8 mouse cellular contexts compared by ENCODE assay signal in genomic region chr13:115101355-115102191, GRCm38 (mm10). TPM values are rescaled to one million over a fixed set of nuclear protein-coding genes. Genes with fewer than 3 reads are reported as not detected.
A peak's percentile ranks its signal among the peaks of the same experiment; 100 is the strongest.
DNase-seq lines count a peak whose midpoint lies in the region; ATAC-seq and TF ChIP-seq lines count a peak whose summit lies in the region.

TSS of gene Gm49395 (minus strand) at chr13:115101921.
TSS of gene Itga1 (minus strand) at chr13:115101964.

- intact Hi-C loops in heart, adult 2 months (cut with DNase I): loop anchor here (1.0 to 5.0 kb wide), 4 partner anchors 11 to 116 kb away; partner anchors contain the start of gene Pelo

- TF ChIP-seq CTCF in heart, adult 2 months (IDR thresholded peaks at IDR 0.05): peak; percentile 61

- H3K9me3 ChIP-seq in embryonic facial prominence, embryonic 14.5 days (ENCODE audit: control insufficient read depth, low read length): no peaks in the 10 kb centered on the region
- H3K9me3 ChIP-seq in limb, embryonic 14.5 days (ENCODE audit: control insufficient read depth, low read length): no peaks in the 10 kb centered on the region
- no peaks in the 10 kb centered on the region for H3K9me3 ChIP-seq in midbrain, embryonic 14.5 days (ENCODE audit: control insufficient read depth, low read length)

- 0 out of 2 replicates have a peak, but pooled peaks cover 3% of the 10 kb centered on the region for H3K4me1 ChIP-seq in embryonic facial prominence, embryonic 14.5 days (ENCODE audit: control insufficient read depth, insufficient read depth, low read length)
- H3K4me1 ChIP-seq in heart, adult 2 months (ENCODE audit: control insufficient read depth, insufficient read depth, low read length): peaks cover 10% of the 10 kb centered on the region
- H3K4me1 ChIP-seq in limb, embryonic 14.5 days (ENCODE audit: control insufficient read depth, insufficient read depth, low read length): 0 out of 2 replicates have a peak, but pooled peaks cover 4% of the 10 kb centered on the region
- no peaks in the 10 kb centered on the region; the same call in 1 of the 2 replicates for H3K4me1 ChIP-seq in midbrain, embryonic 14.5 days (ENCODE audit: control insufficient read depth, insufficient read depth, low read length)

- peak; percentile 7 to 16 for DNase-seq in cerebellum, adult 18-20 months
- no peak for DNase-seq in cerebellum, adult 11 months
- peak; percentile 84 for DNase-seq in embryonic facial prominence, embryonic 14.5 days (ENCODE audit: low spot score)
- peak; percentile 88 to 90 for DNase-seq in heart, adult 2 months
- DNase-seq in kidney, adult 18-20 months: peak; percentile 93
- DNase-seq in limb, embryonic 14.5 days (ENCODE audit: low spot score): peak; percentile 80
- peak; percentile 66 for DNase-seq in midbrain, embryonic 14.5 days
- peak; percentile 35 to 41 for DNase-seq in spleen, postnatal 36 days (ENCODE audit: low spot score in 2 of 2)

- H3K27me3 ChIP-seq in embryonic facial prominence, embryonic 14.5 days (replicated peaks; ENCODE audit: control insufficient read depth, insufficient read depth, low read length): peaks cover 11% of the 10 kb centered on the region
- no peaks in the 10 kb centered on the region for H3K27me3 ChIP-seq in heart, adult 2 months (ENCODE audit: control insufficient read depth, insufficient read depth, low read length)
- H3K27me3 ChIP-seq in limb, embryonic 14.5 days (ENCODE audit: control insufficient read depth, insufficient read depth, low read length): no peaks in the 10 kb centered on the region
- H3K27me3 ChIP-seq in midbrain, embryonic 14.5 days (ENCODE audit: control insufficient read depth, insufficient read depth, low read length): peaks cover 14% of the 10 kb centered on the region

- WGBS in embryonic facial prominence, embryonic 14.5 days: under 1% methylated on average over 25 of the region's 39 CpGs
- WGBS in heart, adult 2 months: under 1% methylated on average over 39 of the region's 39 CpGs
- 2% methylated on average over 39 of the region's 39 CpGs for WGBS in limb, embryonic 14.5 days
- WGBS in midbrain, embryonic 14.5 days: under 1% methylated on average over 39 of the region's 39 CpGs

- TF ChIP-seq EP300 in heart, adult 2 months (IDR thresholded peaks at IDR 0.05; ENCODE audit: insufficient read depth, low read depth, low read length): 0 out of 2 replicates have a peak, but pooled peaks have one; percentile 57

- peak; percentile 85 for ATAC-seq in embryonic facial prominence, embryonic 14.5 days (ENCODE audit: low read depth)
- peak; percentile 83 for ATAC-seq in limb, embryonic 14.5 days (ENCODE audit: low FRiP score, low read depth)
- ATAC-seq in midbrain, embryonic 14.5 days (ENCODE audit: low FRiP score, low TSS enrichment): peak; percentile 31; the same call in 1 of the 2 replicates

- H3K27ac ChIP-seq in embryonic facial prominence, embryonic 14.5 days (replicated peaks; ENCODE audit: low read depth, low read length): peak within 1 kb of the TSS; percentile 69
- H3K27ac ChIP-seq in heart, adult 2 months: peak within 1 kb of the TSS; percentile 97
- H3K27ac ChIP-seq in limb, embryonic 14.5 days (replicated peaks; ENCODE audit: low read depth, low read length): peak within 1 kb of the TSS; percentile 58
- peak within 1 kb of the TSS; percentile 42 for H3K27ac ChIP-seq in midbrain, embryonic 14.5 days (replicated peaks; ENCODE audit: low read depth, low read length)

- H3K36me3 ChIP-seq in embryonic facial prominence, embryonic 14.5 days (ENCODE audit: control insufficient read depth, insufficient read depth, low read length): no peaks in the 10 kb centered on the region
- H3K36me3 ChIP-seq in heart, adult 2 months (ENCODE audit: control insufficient read depth, insufficient read depth, low read length): peaks cover 14% of the 10 kb centered on the region
- no peaks in the 10 kb centered on the region for H3K36me3 ChIP-seq in limb, embryonic 14.5 days (ENCODE audit: control insufficient read depth, insufficient read depth, low read length)
- H3K36me3 ChIP-seq in midbrain, embryonic 14.5 days (ENCODE audit: control insufficient read depth, insufficient read depth, low read length): no peaks in the 10 kb centered on the region

- peaks cover 2% of the 10 kb centered on the region; the same call in 1 of the 2 replicates for H3K79me2 ChIP-seq in heart, adult 2 months (replicated peaks; ENCODE audit: control insufficient read depth, insufficient read depth, low read length)

- peak within 1 kb of the TSS; percentile 47 for H3K4me3 ChIP-seq in embryonic facial prominence, embryonic 14.5 days (ENCODE audit: low read depth, low read length)
- H3K4me3 ChIP-seq in heart, adult 2 months: peak within 1 kb of the TSS; percentile 81
- peak within 1 kb of the TSS; percentile 59 for H3K4me3 ChIP-seq in limb, embryonic 14.5 days (replicated peaks; ENCODE audit: low read length)
- peak within 1 kb of the TSS; percentile 41 for H3K4me3 ChIP-seq in midbrain, embryonic 14.5 days (replicated peaks; ENCODE audit: low read depth, low read length)

- H3K4me2 ChIP-seq in embryonic facial prominence, embryonic 14.5 days (ENCODE audit: low read depth, low read length): peak within 1 kb of the TSS; percentile 74
- H3K4me2 ChIP-seq in limb, embryonic 14.5 days (replicated peaks; ENCODE audit: low read depth, low read length, severe bottlenecking): peak within 1 kb of the TSS; percentile 93
- peak within 1 kb of the TSS; percentile 86 for H3K4me2 ChIP-seq in midbrain, embryonic 14.5 days (ENCODE audit: low read length)

- H3K9ac ChIP-seq in embryonic facial prominence, embryonic 14.5 days (ENCODE audit: low read depth, low read length): peak within 1 kb of the TSS; percentile 64
- peak within 1 kb of the TSS; percentile 89 for H3K9ac ChIP-seq in heart, adult 2 months (ENCODE audit: low read depth, low read length)
- H3K9ac ChIP-seq in limb, embryonic 14.5 days (ENCODE audit: low read depth, low read length, severe bottlenecking): peak within 1 kb of the TSS; percentile 64
- peak within 1 kb of the TSS; percentile 50 for H3K9ac ChIP-seq in midbrain, embryonic 14.5 days (replicated peaks; ENCODE audit: low read length)

- peak; percentile 85 for TF ChIP-seq POLR2A in heart, adult 2 months (IDR thresholded peaks at IDR 0.05; ENCODE audit: insufficient read depth, low read depth, low read length)
- TF ChIP-seq POLR2A in limb, embryonic 14.5 days (IDR thresholded peaks at IDR 0.05; ENCODE audit: borderline replicate concordance, extremely low read depth, insufficient read depth, insufficient read length): no peak

RNA-seq across cellular contexts. Expression of gene Gm49395, which starts in this region (rescaled TPM):
- 4.7 and 6.1 TPM in 2 replicates for polyA plus RNA-seq in embryonic facial prominence, embryonic 14.5 days (2014; fragmentation: Nextera tagmentation; extraction: Ambion mirVana)
- total RNA-seq in heart, adult 2 months (2021): 10 to 100 TPM in 1 of 2 experiments, 1 to 10 TPM in 1; 7.8 to 10.5 TPM
- polyA plus RNA-seq in heart, adult 2 months (2012; rRNA removed): 0.64 and 2.4 TPM in 2 replicates
- 1.4 and 1.8 TPM in 2 replicates for polyA plus RNA-seq in limb, embryonic 14.5 days (2012; rRNA removed)
- 3.8 and 7.3 TPM in 2 replicates for polyA plus RNA-seq in limb, embryonic 14.5 days (2014; fragmentation: Nextera tagmentation; extraction: Ambion mirVana)
- polyA plus RNA-seq in midbrain, embryonic 14.5 days (2014; fragmentation: Nextera tagmentation; extraction: Ambion mirVana): 2.3 and 4.2 TPM in 2 replicates

RNA-seq across cellular contexts. Expression of gene Itga1, which starts in this region (rescaled TPM):
- polyA plus RNA-seq in embryonic facial prominence, embryonic 14.5 days (2014; fragmentation: Nextera tagmentation; extraction: Ambion mirVana): 11.6 and 12.6 TPM in 2 replicates
- 10 to 100 TPM; 34.8 TPM for total RNA-seq in heart, adult 2 months (2021)
- polyA plus RNA-seq in heart, adult 2 months (2012; rRNA removed): 6.8 and 14.0 TPM in 2 replicates
- 4.5 and 4.7 TPM in 2 replicates for polyA plus RNA-seq in limb, embryonic 14.5 days (2012; rRNA removed)
- 8.4 and 11.9 TPM in 2 replicates for polyA plus RNA-seq in limb, embryonic 14.5 days (2014; fragmentation: Nextera tagmentation; extraction: Ambion mirVana)
- 2.9 and 8.2 TPM in 2 replicates for polyA plus RNA-seq in midbrain, embryonic 14.5 days (2014; fragmentation: Nextera tagmentation; extraction: Ambion mirVana)

Comparison
In these comparisons a context has a peak if more than half of its experiments do, and no peak if none do; other contexts are left out.
1. ATAC-seq: peak in every context shown above with its lines; median percentile 85 in embryonic facial prominence, embryonic 14.5 days; 83 in limb, embryonic 14.5 days; 31 in midbrain, embryonic 14.5 days.
2. H3K27ac ChIP-seq: peak in every context shown above with its lines; median percentile 97 in heart, adult 2 months; 69 in embryonic facial prominence, embryonic 14.5 days; 58 in limb, embryonic 14.5 days; 42 in midbrain, embryonic 14.5 days.